Mouse (Mus musculus) neural tube, embryonic 14.5 days (tissue): ENCODE measurements around the gene Col25a1. TPM values are rescaled to one million over a fixed set of nuclear protein-coding genes. Genes with fewer than 3 reads are reported as not detected.

Source experiments
- ATAC-seq: fragments of 200-750 bp; cut with Nextera tagmentation; 2 replicates; pipeline ENCODE4 v1.8.0; 2017; ENCODE audit warnings: low read depth, mild to moderate bottlenecking, moderate TSS enrichment, moderate library complexity
- H3K27ac ChIP-seq: fragments of 300-500 bp; sonication (generic); 2 replicates; pipeline ENCODE4 v1.5.1; 2014; ENCODE audit warnings: low read depth, mild to moderate bottlenecking, control low read depth, low read length, moderate library complexity, mixed read lengths
- H3K27me3 ChIP-seq: fragments of 300-500 bp; sonication (generic); 2 replicates; pipeline ENCODE4 v1.6.1; 2014; ENCODE audit warnings: low read length; ENCODE audit not compliant: control insufficient read depth, insufficient read depth
- H3K36me3 ChIP-seq: fragments of 300-500 bp; sonication (generic); 2 replicates; pipeline ENCODE4 v1.6.1; 2014; ENCODE audit warnings: low read length, mixed read lengths; ENCODE audit not compliant: control insufficient read depth, insufficient read depth
- H3K4me1 ChIP-seq: fragments of 300-500 bp; sonication (generic); 2 replicates; pipeline ENCODE4 v1.6.1; 2014; ENCODE audit warnings: low read length; ENCODE audit not compliant: control insufficient read depth, insufficient read depth
- H3K4me2 ChIP-seq: fragments of 300-500 bp; sonication (generic); 2 replicates; pipeline ENCODE4 v1.6.1; 2014; ENCODE audit warnings: mild to moderate bottlenecking, low read depth, low read length, control low read depth
- H3K4me3 ChIP-seq: fragments of 300-500 bp; sonication (generic); 2 replicates; pipeline ENCODE4 v1.5.1; 2014; ENCODE audit warnings: low read depth, low read length, control low read depth, mixed read lengths
- H3K9ac ChIP-seq: fragments of 300-500 bp; sonication (generic); replicated peaks from 2 replicates; pipeline ENCODE4 v1.6.1; 2014; ENCODE audit warnings: low read depth, mild to moderate bottlenecking, control low read depth, low read length, mixed read lengths
- H3K9me3 ChIP-seq: fragments of 300-500 bp; sonication (generic); 2 replicates; pipeline ENCODE4 v1.6.1; 2016; ENCODE audit warnings: low read length; ENCODE audit not compliant: control insufficient read depth
- WGBS: fragments of 180-500 bp; shearing (Covaris S2); extraction: QIAGEN DNeasy Blood & Tissue Kit; methylation state at CpG from one replicate; pipeline ENCODE4 v1.1.7; 2014; 5-methylcytosine and 5-hydroxymethylcytosine counted together
- polyA plus RNA-seq: library from polyadenylated mRNA; unstranded; fragments of >200 nt; fragmentation: Nextera tagmentation; extraction: Ambion mirVana; gene quantifications from 2 replicates; pipeline ENCODE4 v1.2.1, GENCODE M21; 2014

Gene Col25a1
- polyA plus RNA-seq, 1 experiment from 2014 or later: 10.5 TPM

- H3K4me3 ChIP-seq: no peak within 1 kb of the TSS
- H3K9ac ChIP-seq: no peak within 1 kb of the TSS
- no peaks in the 10 kb centered on the region for H3K27me3 ChIP-seq
- no peaks in the 10 kb centered on the region for H3K4me1 ChIP-seq
- no peak within 1 kb of the TSS for H3K27ac ChIP-seq
- 4% methylated on average over 10 of the region's 10 CpGs for WGBS
- ATAC-seq: no peak
- no peaks in the 10 kb centered on the region for H3K36me3 ChIP-seq
- no peaks in the 10 kb centered on the region for H3K9me3 ChIP-seq
- H3K4me2 ChIP-seq: peak within 1 kb of the TSS; percentile 20; the same call in 1 of the 2 replicates
These were observed 486.2 kb downstream of the Col25a1 start, which contains the start of gene Etnppl for GRCm38 (mm10) chr3:130617439-130617898. Gene Etnppl, plus strand, starts transcription at chr3:130617448.

- Histone ChIP-seq H3K27ac (no peak overlapping the region), H3K4me3 (no peak overlapping the region), H3K4me1 (no peaks in the 10 kb centered on the region), H3K27me3 (no peaks in the 10 kb centered on the region), H3K36me3 (no peaks in the 10 kb centered on the region), H3K9me3 (no peaks in the 10 kb centered on the region), H3K4me2 (no peak overlapping the region), H3K9ac (no peak overlapping the region)
- no peak for ATAC-seq
- WGBS: 72% methylated on average over 12 of the region's 12 CpGs
These were observed 489.3 kb downstream of the Col25a1 start for GRCm38 (mm10) chr3:130620517-130621146.

- no peak overlapping the region for H3K9ac ChIP-seq
- WGBS: 94% methylated on average over 5 of the region's 5 CpGs
- no peaks in the 10 kb centered on the region for H3K4me1 ChIP-seq
- no peaks in the 10 kb centered on the region for H3K36me3 ChIP-seq
- no peak overlapping the region for H3K4me2 ChIP-seq
- H3K27ac ChIP-seq: no peak overlapping the region
- no peak for ATAC-seq
- H3K9me3 ChIP-seq: no peaks in the 10 kb centered on the region
- H3K4me3 ChIP-seq: no peak overlapping the region
- no peaks in the 10 kb centered on the region for H3K27me3 ChIP-seq
These were observed 497.1 kb downstream of the Col25a1 start for GRCm38 (mm10) chr3:130628358-130628757.

- Histone ChIP-seq H3K9me3 (no peaks in the 10 kb centered on the region), H3K9ac (no peak overlapping the region), H3K4me2 (no peak overlapping the region), H3K27ac (no peak overlapping the region), H3K4me1 (no peaks in the 10 kb centered on the region), H3K4me3 (no peak overlapping the region), H3K27me3 (no peaks in the 10 kb centered on the region), H3K36me3 (no peaks in the 10 kb centered on the region)
- ATAC-seq: no peak
- WGBS: 74% methylated on average over 5 of the region's 5 CpGs
These were observed 502.6 kb downstream of the Col25a1 start for GRCm38 (mm10) chr3:130633859-130634258.

DNA sequence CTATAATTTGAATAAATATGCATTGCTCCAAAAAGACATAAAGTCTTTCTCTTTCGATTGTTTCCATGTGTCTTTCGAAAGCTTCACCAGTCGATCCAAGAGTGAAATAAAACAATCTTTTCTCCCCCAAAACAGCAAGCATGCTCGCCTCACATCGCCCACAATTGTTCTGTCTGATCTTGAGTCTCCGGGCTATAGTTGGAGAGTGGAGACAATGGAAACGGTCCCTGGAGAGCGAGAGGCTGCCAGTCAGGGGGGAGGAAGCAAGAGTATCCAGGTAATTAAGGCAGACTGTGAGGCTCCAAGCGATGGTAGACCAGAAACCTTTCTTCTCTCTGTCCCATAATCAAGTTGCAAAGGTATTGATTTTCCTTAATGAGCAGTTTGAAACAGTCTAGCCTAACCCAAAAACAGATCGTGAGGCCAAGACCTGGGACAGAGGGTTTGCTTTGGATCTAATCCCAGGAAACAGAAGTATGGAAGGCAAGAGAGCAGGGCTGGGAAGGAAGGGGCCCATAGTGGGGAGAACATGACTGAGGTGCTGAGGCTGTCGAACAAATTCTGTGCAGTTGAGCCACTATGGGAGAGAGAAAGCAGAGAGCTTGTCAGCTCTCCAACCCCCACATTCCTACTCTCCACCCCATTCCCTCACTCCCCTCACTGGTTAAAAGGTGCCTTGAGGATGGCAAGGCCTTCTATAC, 515.0 kb downstream of the Col25a1 start:
- Histone ChIP-seq H3K36me3 (no peaks in the 10 kb centered on the region), H3K9ac (no peak overlapping the region), H3K4me2 (no peak overlapping the region), H3K27ac (no peak overlapping the region), H3K4me3 (no peak overlapping the region), H3K27me3 (no peaks in the 10 kb centered on the region), H3K9me3 (no peaks in the 10 kb centered on the region), H3K4me1 (no peaks in the 10 kb centered on the region)
- 76% methylated on average over 11 of the region's 11 CpGs for WGBS
- ATAC-seq: no peak

Other genes starting within 250 kb of the Col25a1 start
- 20.4 and 24.2 TPM in 2 replicates for gene Casp6, start 230.1 kb upstream of the Col25a1 start, polyA plus RNA-seq
- gene Mcub, start 161.3 kb upstream of the Col25a1 start, polyA plus RNA-seq: 8.0 and 8.8 TPM in 2 replicates
- 36.5 and 38.9 TPM in 2 replicates for gene Sec24b, start 69.9 kb upstream of the Col25a1 start, polyA plus RNA-seq